Mouse (Mus musculus) regulatory T cell (primary cell): ENCODE data around the gene Cnot4.

Experiments used
- in situ Hi-C: fragments of 300-600 bp; cut with MboI, MseI; formaldehyde crosslinking; loops from one replicate; pipeline ENCODE4 v1.15.1; 2025; ENCODE audit warnings: high pct_unique_total_duplicates

Cnot4 gene

GRCm38 (mm10) chr6:35043127-35043526 is 90.4 kb downstream of the Cnot4 start:
- in situ Hi-C loops, result no loop called here

- in situ Hi-C loops, result loop anchor here (5.0 kb wide), 1 partner anchor 54 kb away; no protein-coding TSS in a partner anchor
Observed at GRCm38 (mm10) chr6:35033341-35033740, 100.2 kb downstream of the Cnot4 start.

- in situ Hi-C loops, result loop anchor here (5.0 kb wide), 1 partner anchor 55 kb away; no protein-coding TSS in a partner anchor
Observed at GRCm38 (mm10) chr6:35032704-35033103, 100.8 kb downstream of the Cnot4 start.

GRCm38 (mm10) chr6:35030811-35031210 is 102.7 kb downstream of the Cnot4 start:
- in situ Hi-C loops, result loop anchor here (5.0 kb wide), 1 partner anchor 56 kb away; no protein-coding TSS in a partner anchor

- in situ Hi-C loops, result loop anchor here (5.0 kb wide), 1 partner anchor 57 kb away; no protein-coding TSS in a partner anchor
Observed at GRCm38 (mm10) chr6:35030226-35030625, 103.3 kb downstream of the Cnot4 start.

GRCm38 (mm10) chr6:35028023-35028422 is 105.5 kb downstream of the Cnot4 start:
- in situ Hi-C loops, result no loop called here

- in situ Hi-C loops, result no loop called here
Observed at GRCm38 (mm10) chr6:35027257-35027656, 106.3 kb downstream of the Cnot4 start.

- in situ Hi-C loops, result no loop called here
Observed at GRCm38 (mm10) chr6:35016624-35017023, 116.9 kb downstream of the Cnot4 start.

- in situ Hi-C loops, result no loop called here
Observed at GRCm38 (mm10) chr6:35011953-35012352, 121.6 kb downstream of the Cnot4 start.

- in situ Hi-C loops, result no loop called here
Observed at GRCm38 (mm10) chr6:35010705-35011104, 122.8 kb downstream of the Cnot4 start.

GRCm38 (mm10) chr6:35002261-35002669 is 131.3 kb downstream of the Cnot4 start:
- in situ Hi-C loops, result no loop called here

GRCm38 (mm10) chr6:34999101-34999500 is 134.4 kb downstream of the Cnot4 start:
- in situ Hi-C loops, result loop anchor here (5.0 kb wide), 1 partner anchor 62 kb away; no protein-coding TSS in a partner anchor

- in situ Hi-C loops, result loop anchor here (5.0 kb wide), 1 partner anchor 59 kb away; no protein-coding TSS in a partner anchor
Observed at GRCm38 (mm10) chr6:34996496-34996895, 137.0 kb downstream of the Cnot4 start.

- in situ Hi-C loops, result loop anchor here (5.0 kb wide), 1 partner anchor 58 kb away; no protein-coding TSS in a partner anchor
Observed at GRCm38 (mm10) chr6:34995265-34995681, 138.3 kb downstream of the Cnot4 start.

GRCm38 (mm10) chr6:34994692-34995091 is 138.8 kb downstream of the Cnot4 start:
- in situ Hi-C loops, result loop anchor here (5.0 kb wide), 1 partner anchor 57 kb away; no protein-coding TSS in a partner anchor

- in situ Hi-C loops, result no loop called here
Observed at GRCm38 (mm10) chr6:34989263-34989662, 144.3 kb downstream of the Cnot4 start.

GRCm38 (mm10) chr6:34988081-34988761 is 145.3 kb downstream of the Cnot4 start, which contains the start of gene Slc23a4:
Slc23a4 (minus strand) TSS chr6:34988404.
- in situ Hi-C loops, result no loop called here

GRCm38 (mm10) chr6:34987085-34987645 is 146.4 kb downstream of the Cnot4 start:
- in situ Hi-C loops, result no loop called here

GRCm38 (mm10) chr6:34980661-34981060 is 152.9 kb downstream of the Cnot4 start:
- in situ Hi-C loops, result no loop called here

GRCm38 (mm10) chr6:34979291-34979690 is 154.2 kb downstream of the Cnot4 start:
- in situ Hi-C loops, result no loop called here
